Mouse (Mus musculus) heart, adult 2 months (tissue): Measurements from ENCODE around the gene Ptn. TPM values are rescaled to one million over a fixed set of nuclear protein-coding genes. Genes with fewer than 3 reads are reported as not detected.

ENCODE experiments used
- DNase-seq, 2 experiments: peaks; one replicate each; pipeline ENCODE4 v3.0.0; 2021
- H3K27ac ChIP-seq: fragments of 200-600 bp; 2 replicates; pipeline ENCODE4 v1.8.1; 2022
- H3K27me3 ChIP-seq: fragments of 200-500 bp; 2 replicates; pipeline ENCODE4 v1.6.1; 2012; ENCODE audit warnings: mild to moderate bottlenecking, low read length, inconsistent platforms, mixed read lengths; ENCODE audit not compliant: control insufficient read depth, insufficient read depth
- H3K36me3 ChIP-seq: fragments of 200-500 bp; 2 replicates; pipeline ENCODE4 v1.6.1; 2012; ENCODE audit warnings: low read length, inconsistent platforms; ENCODE audit not compliant: control insufficient read depth, insufficient read depth
- H3K4me1 ChIP-seq: fragments of 200-500 bp; 2 replicates; pipeline ENCODE4 v1.6.1; 2011; ENCODE audit warnings: low read length; ENCODE audit not compliant: control insufficient read depth, insufficient read depth
- H3K4me3 ChIP-seq: fragments of 200-600 bp; 2 replicates; pipeline ENCODE4 v1.8.1; 2022
- H3K79me2 ChIP-seq: fragments of 200-500 bp; replicated peaks from 2 replicates; pipeline ENCODE4 v1.6.1; 2012; ENCODE audit warnings: mild to moderate bottlenecking, inconsistent platforms, low read length, moderate library complexity, mixed read lengths; ENCODE audit not compliant: control insufficient read depth, insufficient read depth
- H3K9ac ChIP-seq: fragments of 200-500 bp; 2 replicates; pipeline ENCODE4 v1.6.1; 2012; ENCODE audit warnings: low read depth, mild to moderate bottlenecking, control low read depth, inconsistent platforms, low read length, mixed read lengths
- CTCF ChIP-seq: fragments of 200-600 bp; IDR thresholded peaks from 2 replicates; pipeline ENCODE4 v1.8.1; 2022; ENCODE audit warnings: antibody characterized with exemption, mild to moderate bottlenecking, moderate library complexity
- EP300 ChIP-seq: fragments of 200-500 bp; IDR thresholded peaks from 2 replicates; pipeline ENCODE4 v1.6.1; 2011; ENCODE audit warnings: low read depth, low read length, control low read depth; ENCODE audit not compliant: insufficient read depth
- POLR2A ChIP-seq: fragments of 200-500 bp; IDR thresholded peaks from 2 replicates; pipeline ENCODE4 v1.6.1; 2011; ENCODE audit warnings: mild to moderate bottlenecking, low read depth, low read length, control low read depth; ENCODE audit not compliant: insufficient read depth
- WGBS: fragments of 180-500 bp; shearing (Covaris S2); methylation state at CpG from one replicate; pipeline ENCODE4 v1.1.7; 2018; 5-methylcytosine and 5-hydroxymethylcytosine counted together
- intact Hi-C: fragments of 180-260 bp; cut with DNase I; formaldehyde crosslinking; loops from one replicate; pipeline ENCODE4 v1.15.1; 2025
- polyA plus RNA-seq: library from polyadenylated mRNA; depleted of rRNA; stranded (reverse); fragments of >200 nt; gene quantifications from 2 replicates; pipeline ENCODE4 v1.2.3, GENCODE M21; 2012
- total RNA-seq, 2 experiments: library from RNA; stranded (reverse); gene quantifications; 2 replicates each; pipeline ENCODE4 v1.2.3; 2021

Gene Ptn
- total and polyA plus RNA-seq, 3 experiments: 1.4 to 2.9 (median 2.1) TPM

GRCm38 (mm10) chr6:36835351-36835750 lies 25.3 kb upstream of the Ptn start:
- TF ChIP-seq CTCF (no peak), POLR2A (no peak), EP300 (no peak)

GRCm38 (mm10) chr6:36834695-36835265 lies 24.8 kb upstream of the Ptn start:
- Histone ChIP-seq H3K27me3 (no peaks in the 10 kb centered on the region), H3K27ac (no peak overlapping the region), H3K79me2 (no peaks in the 10 kb centered on the region), H3K4me3 (no peak overlapping the region), H3K36me3 (no peaks in the 10 kb centered on the region), H3K4me1 (no peaks in the 10 kb centered on the region), H3K9ac (no peak overlapping the region)
- intact Hi-C loops: no loop called here
- DNase-seq: no peak
- TF ChIP-seq EP300 (no peak), POLR2A (no peak), CTCF (no peak)
- WGBS: 76% methylated on average over 4 of the region's 4 CpGs

More at GRCm38 (mm10) chr6:36835351-36835750, 25.3 kb upstream of the Ptn start:
- Histone ChIP-seq H3K4me3 (no peak overlapping the region), H3K4me1 (no peaks in the 10 kb centered on the region), H3K9ac (no peak overlapping the region), H3K79me2 (no peaks in the 10 kb centered on the region), H3K27ac (no peak overlapping the region), H3K36me3 (no peaks in the 10 kb centered on the region), H3K27me3 (no peaks in the 10 kb centered on the region)
- WGBS: 77% methylated on average over 3 of the region's 3 CpGs
- intact Hi-C loops: no loop called here
- DNase-seq: no peak

GRCm38 (mm10) chr6:36832681-36833080 lies 22.7 kb upstream of the Ptn start:
- no peaks in the 10 kb centered on the region for H3K27me3 ChIP-seq
- WGBS: 62% methylated on average over 4 of the region's 4 CpGs
- no peaks in the 10 kb centered on the region for H3K36me3 ChIP-seq
- no peak overlapping the region for H3K4me3 ChIP-seq
- H3K27ac ChIP-seq: no peak overlapping the region
- no peaks in the 10 kb centered on the region for H3K4me1 ChIP-seq
- intact Hi-C loops: no loop called here
- no peaks in the 10 kb centered on the region for H3K79me2 ChIP-seq
- H3K9ac ChIP-seq: no peak overlapping the region
- DNase-seq: no peak
- TF ChIP-seq POLR2A (no peak), EP300 (no peak), CTCF (no peak)

- H3K79me2 ChIP-seq: no peaks in the 10 kb centered on the region
- no peaks in the 10 kb centered on the region for H3K36me3 ChIP-seq
- H3K4me1 ChIP-seq: no peaks in the 10 kb centered on the region
- H3K9ac ChIP-seq: no peak overlapping the region
- intact Hi-C loops: no loop called here
- no peaks in the 10 kb centered on the region for H3K27me3 ChIP-seq
- TF ChIP-seq CTCF (no peak), POLR2A (no peak), EP300 (no peak)
- H3K27ac ChIP-seq: no peak overlapping the region
- no peak overlapping the region for H3K4me3 ChIP-seq
- 75% methylated on average over 2 of the region's 2 CpGs for WGBS
- no peak for DNase-seq
Measured at GRCm38 (mm10) chr6:36832207-36832606, 22.2 kb upstream of the Ptn start.

GRCm38 (mm10) chr6:36830371-36830925 lies 20.4 kb upstream of the Ptn start:
- no peak overlapping the region for H3K9ac ChIP-seq
- no peaks in the 10 kb centered on the region for H3K4me1 ChIP-seq
- intact Hi-C loops: no loop called here
- H3K4me3 ChIP-seq: no peak overlapping the region
- WGBS: 83% methylated on average over 9 of the region's 9 CpGs
- H3K36me3 ChIP-seq: no peaks in the 10 kb centered on the region
- H3K27ac ChIP-seq: no peak overlapping the region
- H3K79me2 ChIP-seq: no peaks in the 10 kb centered on the region
- no peaks in the 10 kb centered on the region for H3K27me3 ChIP-seq
- DNase-seq: no peak
- TF ChIP-seq EP300 (no peak), POLR2A (no peak)

- no peak for TF ChIP-seq CTCF
- TF ChIP-seq EP300: no peak
- no peak for TF ChIP-seq POLR2A
- H3K27ac ChIP-seq: no peak overlapping the region
- H3K9ac ChIP-seq: no peak overlapping the region
- H3K4me3 ChIP-seq: no peak overlapping the region
- H3K36me3 ChIP-seq: peaks cover 2% of the 10 kb centered on the region; the same call in 1 of the 2 replicates
- no peaks in the 10 kb centered on the region for H3K27me3 ChIP-seq
- 0 out of 2 replicates have a peak, but pooled peaks cover 1% of the 10 kb centered on the region for H3K4me1 ChIP-seq
- no peaks in the 10 kb centered on the region for H3K79me2 ChIP-seq
- no peak for DNase-seq
- intact Hi-C loops: loop anchor here (10.0 kb wide), 1 partner anchor 165 kb away; no protein-coding TSS in a partner anchor
Measured at GRCm38 (mm10) chr6:36819784-36820050, 9.7 kb upstream of the Ptn start.
